Mouse (Mus musculus): Measurements from ENCODE around the gene Tbl2.

- TF ChIP-seq POLR2A (IDR thresholded peaks at IDR 0.05; ENCODE audit: low read depth, low read length) (no peak), CTCF (conservative IDR thresholded peaks at IDR 0.05; ENCODE audit: insufficient read depth, insufficient read length, low read depth, low read length) (no peak)
Measured at GRCm38 (mm10) chr5:135161221-135161620, 11.8 kb downstream of the Tbl2 start.
